Mouse (Mus musculus): Measurements from ENCODE around the gene Cry1. TPM values are rescaled to one million over a fixed set of nuclear protein-coding genes. Genes with fewer than 3 reads are reported as not detected.

Cry1 gene
- polyA plus RNA-seq (2012; fragmentation: generic; extraction: Trizol) = 6.1 TPM

DNA sequence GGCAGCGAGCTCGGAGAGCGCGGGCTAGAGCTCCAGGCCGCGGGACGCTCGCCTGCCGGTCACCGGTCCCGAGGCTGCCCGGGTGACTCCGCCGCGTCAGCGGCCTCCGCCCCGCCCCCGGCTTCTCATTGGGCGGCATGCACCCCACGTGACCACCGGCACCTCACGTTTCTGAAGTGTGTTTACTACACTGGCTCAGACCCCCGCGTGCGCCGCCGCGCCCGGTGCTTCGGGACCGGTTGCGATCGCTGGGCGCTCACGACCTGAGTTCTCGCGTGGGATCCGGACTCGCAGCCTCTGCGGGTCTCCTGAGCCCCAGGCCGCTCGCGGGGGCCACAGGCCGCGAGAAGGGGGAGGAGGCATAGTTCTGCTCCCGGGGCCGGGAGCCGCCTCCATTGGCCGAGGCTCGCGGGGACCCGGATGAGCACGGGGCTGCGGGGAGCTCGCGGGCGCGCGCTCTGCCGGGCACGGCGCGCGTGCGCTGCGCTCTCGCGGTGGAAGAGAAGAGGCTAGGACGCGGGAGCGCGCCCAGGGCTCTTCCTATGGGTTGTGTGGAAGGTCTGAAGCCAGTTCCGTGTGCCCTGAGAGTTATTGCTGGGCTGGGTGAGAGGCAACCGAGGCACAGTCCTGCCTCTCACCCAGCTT lies at the start of gene Cry1:
Cry1 (minus strand) TSS at position 101 of the 645 bp plus-strand sequence.
- peak; percentile 30 for TF ChIP-seq SRF (IDR thresholded peaks at IDR 0.05; ENCODE audit: control insufficient read depth, insufficient read length, low read depth)
- peak; percentile 14 for TF ChIP-seq MAX (IDR thresholded peaks at IDR 0.05; ENCODE audit: low read depth)
- no peak for TF ChIP-seq TCF12 (IDR thresholded peaks at IDR 0.05; ENCODE audit: insufficient read depth, poor library complexity, severe bottlenecking)
- no peak for TF ChIP-seq MYOG (IDR thresholded peaks at IDR 0.05; ENCODE audit: control insufficient read depth in 1 of 3, insufficient read depth in 1 of 3, insufficient read length in 2 of 3, low read depth in 2 of 3)
- no peak for TF ChIP-seq TCF3 (IDR thresholded peaks at IDR 0.05; ENCODE audit: insufficient read length, low read depth)
- TF ChIP-seq REST (IDR thresholded peaks at IDR 0.05; ENCODE audit: insufficient read depth, insufficient read length) = no peak
- peak; percentile 95 for TF ChIP-seq USF1 (IDR thresholded peaks at IDR 0.05; ENCODE audit: low read depth)
- peak; percentile 79 for TF ChIP-seq POLR2A (IDR thresholded peaks at IDR 0.05; ENCODE audit: insufficient read length, low read depth)
- peak in 1 of 3 experiments; percentile 9 for TF ChIP-seq MYOD1 (IDR thresholded peaks at IDR 0.05; ENCODE audit: control insufficient read depth in 1 of 3, insufficient read length in 2 of 3, low read depth in 2 of 3)
- no peak for TF ChIP-seq CEBPB (IDR thresholded peaks at IDR 0.05; ENCODE audit: insufficient read depth, poor library complexity, severe bottlenecking)
- TF ChIP-seq POLR2AphosphoS2 (IDR thresholded peaks at IDR 0.05; ENCODE audit: insufficient read length, low read depth) = peak; percentile 60
- no peak for TF ChIP-seq E2F4 (IDR thresholded peaks at IDR 0.05; ENCODE audit: insufficient read depth)
- H3ac ChIP-seq (ENCODE audit: control insufficient read depth, insufficient read length) = peak within 1 kb of the TSS; percentile 85
- H3K27me3 ChIP-seq (ENCODE audit: control insufficient read depth, insufficient read depth, insufficient read length) = no peaks in the 10 kb centered on the region
- H3K4me3 ChIP-seq = peak within 1 kb of the TSS; percentile 36
- peaks cover 7% of the 10 kb centered on the region for H3K79me2 ChIP-seq (ENCODE audit: control insufficient read depth, insufficient read depth)
- H3K4me2 ChIP-seq (ENCODE audit: low read depth) = peak within 1 kb of the TSS; percentile 97
- no peaks in the 10 kb centered on the region for H3K36me3 ChIP-seq (ENCODE audit: control insufficient read depth, insufficient read depth)

DNA sequence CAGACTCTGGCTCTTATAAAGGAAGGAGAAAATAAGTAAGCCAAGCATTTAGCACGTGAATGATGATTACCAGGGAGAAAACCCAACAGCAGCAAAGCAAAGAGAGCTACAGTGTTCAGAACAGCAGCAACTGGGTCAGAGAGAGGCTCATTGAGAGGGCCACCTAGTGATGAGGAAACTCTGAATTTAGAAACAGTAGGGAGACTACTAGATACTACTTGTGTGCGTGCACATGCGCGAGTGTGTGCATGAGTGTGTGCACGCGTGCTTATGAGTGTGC lies 36.8 kb upstream of the Cry1 start:
- Histone ChIP-seq H3K79me2 (ENCODE audit: control insufficient read depth, insufficient read depth) (no peaks in the 10 kb centered on the region), H3ac (ENCODE audit: control insufficient read depth, insufficient read length) (no peak overlapping the region), H3K36me3 (ENCODE audit: control insufficient read depth, insufficient read depth) (no peaks in the 10 kb centered on the region), H3K27me3 (ENCODE audit: control insufficient read depth, insufficient read depth, insufficient read length) (no peaks in the 10 kb centered on the region), H3K4me3 (no peak overlapping the region), H3K4me2 (ENCODE audit: low read depth) (peak overlapping the region; percentile 78)
- TF ChIP-seq TCF12 (IDR thresholded peaks at IDR 0.05; ENCODE audit: insufficient read depth, poor library complexity, severe bottlenecking) = no peak
- TF ChIP-seq CEBPB (IDR thresholded peaks at IDR 0.05; ENCODE audit: insufficient read depth, poor library complexity, severe bottlenecking) = no peak
- TF ChIP-seq TCF3 (IDR thresholded peaks at IDR 0.05; ENCODE audit: insufficient read length, low read depth) = no peak
- TF ChIP-seq REST (IDR thresholded peaks at IDR 0.05; ENCODE audit: insufficient read depth, insufficient read length) = no peak
- TF ChIP-seq MYOG (IDR thresholded peaks at IDR 0.05; ENCODE audit: control insufficient read depth in 1 of 3, insufficient read depth in 1 of 3, insufficient read length in 2 of 3, low read depth in 2 of 3) = no peak
- TF ChIP-seq POLR2AphosphoS2 (IDR thresholded peaks at IDR 0.05; ENCODE audit: insufficient read length, low read depth) = no peak
- TF ChIP-seq E2F4 (IDR thresholded peaks at IDR 0.05; ENCODE audit: insufficient read depth) = no peak
- no peak for TF ChIP-seq MYOD1 (IDR thresholded peaks at IDR 0.05; ENCODE audit: control insufficient read depth in 1 of 3, insufficient read length in 2 of 3, low read depth in 2 of 3)
- TF ChIP-seq POLR2A (IDR thresholded peaks at IDR 0.05; ENCODE audit: insufficient read length, low read depth) = no peak
- TF ChIP-seq SRF (IDR thresholded peaks at IDR 0.05; ENCODE audit: control insufficient read depth, insufficient read length, low read depth) = no peak
- no peak for TF ChIP-seq USF1 (IDR thresholded peaks at IDR 0.05; ENCODE audit: low read depth)
- TF ChIP-seq MAX (IDR thresholded peaks at IDR 0.05; ENCODE audit: low read depth) = no peak

- Histone ChIP-seq H3K79me2 (ENCODE audit: control insufficient read depth, insufficient read depth) (no peaks in the 10 kb centered on the region), H3K4me2 (ENCODE audit: low read depth) (peak overlapping the region; percentile 78), H3K36me3 (ENCODE audit: control insufficient read depth, insufficient read depth) (no peaks in the 10 kb centered on the region), H3K4me3 (no peak overlapping the region), H3K27me3 (ENCODE audit: control insufficient read depth, insufficient read depth, insufficient read length) (no peaks in the 10 kb centered on the region), H3ac (ENCODE audit: control insufficient read depth, insufficient read length) (no peak overlapping the region)
- TF ChIP-seq MAX (IDR thresholded peaks at IDR 0.05; ENCODE audit: low read depth) (no peak), POLR2AphosphoS2 (IDR thresholded peaks at IDR 0.05; ENCODE audit: insufficient read length, low read depth) (no peak), MYOD1 (IDR thresholded peaks at IDR 0.05; ENCODE audit: control insufficient read depth in 1 of 3, insufficient read length in 2 of 3, low read depth in 2 of 3) (no peak), CEBPB (IDR thresholded peaks at IDR 0.05; ENCODE audit: insufficient read depth, poor library complexity, severe bottlenecking) (no peak), TCF3 (IDR thresholded peaks at IDR 0.05; ENCODE audit: insufficient read length, low read depth) (no peak), TCF12 (IDR thresholded peaks at IDR 0.05; ENCODE audit: insufficient read depth, poor library complexity, severe bottlenecking) (no peak), USF1 (IDR thresholded peaks at IDR 0.05; ENCODE audit: low read depth) (no peak), E2F4 (IDR thresholded peaks at IDR 0.05; ENCODE audit: insufficient read depth) (no peak), SRF (IDR thresholded peaks at IDR 0.05; ENCODE audit: control insufficient read depth, insufficient read length, low read depth) (no peak)
Observed at GRCm38 (mm10) chr10:85220918-85221770, 36.3 kb upstream of the Cry1 start.

DNA sequence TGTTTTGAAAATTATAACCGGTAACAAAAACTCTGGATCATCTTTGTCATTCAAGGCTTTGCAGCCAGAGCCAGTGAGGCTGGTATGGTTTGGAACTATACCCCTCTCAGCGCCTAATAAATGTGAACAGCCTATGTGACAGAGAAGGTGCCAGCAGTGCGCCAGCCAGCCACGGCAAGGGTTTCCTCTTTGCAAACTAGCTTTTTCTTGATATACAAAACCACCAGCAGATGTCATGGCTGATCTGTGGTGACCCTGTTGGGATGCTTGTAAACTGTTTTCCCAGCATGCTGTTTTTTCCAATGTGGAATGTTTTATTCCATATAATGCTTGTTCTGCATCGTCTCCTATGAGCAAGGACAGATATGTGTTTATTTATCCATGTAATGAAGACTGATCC lies 30.0 kb upstream of the Cry1 start:
- Histone ChIP-seq H3K79me2 (ENCODE audit: control insufficient read depth, insufficient read depth) (no peaks in the 10 kb centered on the region), H3ac (ENCODE audit: control insufficient read depth, insufficient read length) (no peak overlapping the region), H3K27me3 (ENCODE audit: control insufficient read depth, insufficient read depth, insufficient read length) (no peaks in the 10 kb centered on the region), H3K4me3 (no peak overlapping the region), H3K36me3 (ENCODE audit: control insufficient read depth, insufficient read depth) (no peaks in the 10 kb centered on the region), H3K4me2 (ENCODE audit: low read depth) (no peak overlapping the region)
- TF ChIP-seq MYOG (IDR thresholded peaks at IDR 0.05; ENCODE audit: control insufficient read depth in 1 of 3, insufficient read depth in 1 of 3, insufficient read length in 2 of 3, low read depth in 2 of 3) = no peak
- no peak for TF ChIP-seq USF1 (IDR thresholded peaks at IDR 0.05; ENCODE audit: low read depth)
- TF ChIP-seq MAX (IDR thresholded peaks at IDR 0.05; ENCODE audit: low read depth) = no peak
- no peak for TF ChIP-seq POLR2A (IDR thresholded peaks at IDR 0.05; ENCODE audit: insufficient read length, low read depth)
- TF ChIP-seq TCF3 (IDR thresholded peaks at IDR 0.05; ENCODE audit: insufficient read length, low read depth) = no peak
- no peak for TF ChIP-seq REST (IDR thresholded peaks at IDR 0.05; ENCODE audit: insufficient read depth, insufficient read length)
- TF ChIP-seq MYOD1 (IDR thresholded peaks at IDR 0.05; ENCODE audit: control insufficient read depth in 1 of 3, insufficient read length in 2 of 3, low read depth in 2 of 3) = no peak
- TF ChIP-seq E2F4 (IDR thresholded peaks at IDR 0.05; ENCODE audit: insufficient read depth) = no peak
- TF ChIP-seq SRF (IDR thresholded peaks at IDR 0.05; ENCODE audit: control insufficient read depth, insufficient read length, low read depth) = no peak
- TF ChIP-seq TCF12 (IDR thresholded peaks at IDR 0.05; ENCODE audit: insufficient read depth, poor library complexity, severe bottlenecking) = no peak
- no peak for TF ChIP-seq POLR2AphosphoS2 (IDR thresholded peaks at IDR 0.05; ENCODE audit: insufficient read length, low read depth)
- no peak for TF ChIP-seq CEBPB (IDR thresholded peaks at IDR 0.05; ENCODE audit: insufficient read depth, poor library complexity, severe bottlenecking)
